Mouse (Mus musculus): ENCODE data around the gene Slc39a1. TPM values are rescaled to one million over a fixed set of nuclear protein-coding genes. Genes with fewer than 3 reads are reported as not detected.

The Slc39a1 gene
- 41.7 and 54.0 TPM in 2 replicates for polyA plus RNA-seq (2015; fragmentation: Nextera tagmentation; extraction: Ambion mirVana)

GRCm38 (mm10) chr3:90247960-90248745 lies at the start of gene Slc39a1:
TSS of gene Slc39a1 (plus strand) at chr3:90248172.
- H3K4me2 ChIP-seq (ENCODE audit: low read depth, low read length), result peak within 1 kb of the TSS; percentile 84
- H3K9me3 ChIP-seq (ENCODE audit: low read length), result no peaks in the 10 kb centered on the region
- DNase-seq (peak; percentile 90), ATAC-seq (peak; percentile 93)
- peak within 1 kb of the TSS; percentile 61 for H3K4me3 ChIP-seq (ENCODE audit: low read depth, low read length)
- peaks cover 7% of the 10 kb centered on the region for H3K4me1 ChIP-seq (ENCODE audit: insufficient read depth)
- peak within 1 kb of the TSS; percentile 91 for H3K27ac ChIP-seq (ENCODE audit: low read depth)
- peak within 1 kb of the TSS; percentile 70 for H3K9ac ChIP-seq (replicated peaks)
- WGBS (ENCODE audit: insufficient replicate concordance), result under 1% methylated on average over 39 of the region's 44 CpGs
- peaks cover 12% of the 10 kb centered on the region for H3K36me3 ChIP-seq (replicated peaks; ENCODE audit: insufficient read depth, low read length)
- no peak for TF ChIP-seq EP300 (IDR thresholded peaks at IDR 0.05; ENCODE audit: low read depth)
- no peaks in the 10 kb centered on the region for H3K27me3 ChIP-seq (ENCODE audit: insufficient read depth, low read length)

- H3K27me3 ChIP-seq (ENCODE audit: insufficient read depth, low read length), result no peaks in the 10 kb centered on the region
- TF ChIP-seq CTCF (IDR thresholded peaks at IDR 0.05; ENCODE audit: low read depth) (no peak), EP300 (IDR thresholded peaks at IDR 0.05; ENCODE audit: low read depth) (no peak)
- DNase-seq (no peak), ATAC-seq (no peak)
- no peaks in the 10 kb centered on the region for H3K9me3 ChIP-seq (ENCODE audit: low read length)
- H3K4me2 ChIP-seq (ENCODE audit: low read depth, low read length), result no peak overlapping the region
- no peaks in the 10 kb centered on the region for H3K4me1 ChIP-seq (ENCODE audit: insufficient read depth)
- peaks cover 6% of the 10 kb centered on the region for H3K36me3 ChIP-seq (replicated peaks; ENCODE audit: insufficient read depth, low read length)
- H3K27ac ChIP-seq (ENCODE audit: low read depth), result no peak overlapping the region
- 47% methylated on average over 1 of the region's 1 CpGs for WGBS (ENCODE audit: insufficient replicate concordance)
- H3K9ac ChIP-seq (replicated peaks), result no peak overlapping the region
- H3K4me3 ChIP-seq (ENCODE audit: low read depth, low read length), result no peak overlapping the region
These were observed 45.1 kb upstream of the Slc39a1 start for GRCm38 (mm10) chr3:90202884-90203283.

- TF ChIP-seq EP300 (IDR thresholded peaks at IDR 0.05; ENCODE audit: low read depth), result no peak
- TF ChIP-seq CTCF (IDR thresholded peaks at IDR 0.05; ENCODE audit: low read depth), result no peak
- Histone ChIP-seq H3K36me3 (replicated peaks; ENCODE audit: insufficient read depth, low read length) (peaks cover 13% of the 10 kb centered on the region), H3K4me3 (ENCODE audit: low read depth, low read length) (no peak overlapping the region), H3K27ac (ENCODE audit: low read depth) (no peak overlapping the region), H3K27me3 (ENCODE audit: insufficient read depth, low read length) (no peaks in the 10 kb centered on the region), H3K4me2 (ENCODE audit: low read depth, low read length) (no peak overlapping the region), H3K9me3 (ENCODE audit: low read length) (no peaks in the 10 kb centered on the region), H3K4me1 (ENCODE audit: insufficient read depth) (no peaks in the 10 kb centered on the region), H3K9ac (replicated peaks) (no peak overlapping the region)
- DNase-seq (no peak), ATAC-seq (no peak)
- WGBS (ENCODE audit: insufficient replicate concordance), result 70% methylated on average over 5 of the region's 5 CpGs
These were observed 44.4 kb upstream of the Slc39a1 start for GRCm38 (mm10) chr3:90203619-90204018.

- TF ChIP-seq EP300 (IDR thresholded peaks at IDR 0.05; ENCODE audit: low read depth) (no peak), CTCF (IDR thresholded peaks at IDR 0.05; ENCODE audit: low read depth) (0 out of 2 replicates have a peak, but pooled peaks have one; percentile 14)
- H3K27ac ChIP-seq (ENCODE audit: low read depth), result no peak overlapping the region
- no peak overlapping the region for H3K9ac ChIP-seq (replicated peaks)
- peaks cover 13% of the 10 kb centered on the region for H3K36me3 ChIP-seq (replicated peaks; ENCODE audit: insufficient read depth, low read length)
- ATAC-seq (no peak), DNase-seq (no peak)
- H3K4me3 ChIP-seq (ENCODE audit: low read depth, low read length), result no peak overlapping the region
- no peaks in the 10 kb centered on the region for H3K27me3 ChIP-seq (ENCODE audit: insufficient read depth, low read length)
- no peak overlapping the region for H3K4me2 ChIP-seq (ENCODE audit: low read depth, low read length)
- H3K9me3 ChIP-seq (ENCODE audit: low read length), result no peaks in the 10 kb centered on the region
- WGBS (ENCODE audit: insufficient replicate concordance), result 95% methylated on average over 2 of the region's 2 CpGs
- H3K4me1 ChIP-seq (ENCODE audit: insufficient read depth), result no peaks in the 10 kb centered on the region
These were observed 43.4 kb upstream of the Slc39a1 start for GRCm38 (mm10) chr3:90204582-90204981.

GRCm38 (mm10) chr3:90208662-90209061 lies 39.3 kb upstream of the Slc39a1 start:
- TF ChIP-seq CTCF (IDR thresholded peaks at IDR 0.05; ENCODE audit: low read depth) (no peak), EP300 (IDR thresholded peaks at IDR 0.05; ENCODE audit: low read depth) (no peak)
- H3K4me3 ChIP-seq (ENCODE audit: low read depth, low read length), result no peak overlapping the region
- peaks cover 8% of the 10 kb centered on the region for H3K4me1 ChIP-seq (ENCODE audit: insufficient read depth)
- no peaks in the 10 kb centered on the region for H3K27me3 ChIP-seq (ENCODE audit: insufficient read depth, low read length)
- H3K36me3 ChIP-seq (replicated peaks; ENCODE audit: insufficient read depth, low read length), result peaks cover 37% of the 10 kb centered on the region
- H3K9ac ChIP-seq (replicated peaks), result no peak overlapping the region
- 92% methylated on average over 2 of the region's 2 CpGs for WGBS (ENCODE audit: insufficient replicate concordance)
- ATAC-seq, result no peak
- no peaks in the 10 kb centered on the region for H3K9me3 ChIP-seq (ENCODE audit: low read length)
- DNase-seq, result no peak
- H3K27ac ChIP-seq (ENCODE audit: low read depth), result no peak overlapping the region
- H3K4me2 ChIP-seq (ENCODE audit: low read depth, low read length), result no peak overlapping the region

- DNase-seq (no peak), ATAC-seq (no peak)
- Histone ChIP-seq H3K27ac (ENCODE audit: low read depth) (no peak overlapping the region), H3K9ac (replicated peaks) (no peak overlapping the region), H3K9me3 (ENCODE audit: low read length) (no peaks in the 10 kb centered on the region), H3K4me3 (ENCODE audit: low read depth, low read length) (no peak overlapping the region), H3K4me2 (ENCODE audit: low read depth, low read length) (no peak overlapping the region), H3K27me3 (ENCODE audit: insufficient read depth, low read length) (no peaks in the 10 kb centered on the region), H3K36me3 (replicated peaks; ENCODE audit: insufficient read depth, low read length) (peaks cover 37% of the 10 kb centered on the region), H3K4me1 (ENCODE audit: insufficient read depth) (peaks cover 15% of the 10 kb centered on the region)
- TF ChIP-seq CTCF (IDR thresholded peaks at IDR 0.05; ENCODE audit: low read depth), result no peak
- no peak for TF ChIP-seq EP300 (IDR thresholded peaks at IDR 0.05; ENCODE audit: low read depth)
- 91% methylated on average over 5 of the region's 5 CpGs for WGBS (ENCODE audit: insufficient replicate concordance)
These were observed 37.9 kb upstream of the Slc39a1 start for GRCm38 (mm10) chr3:90209908-90210566.
